Mouse (Mus musculus) lung, postnatal 0 days (tissue): ENCODE data around the gene Slc35f3.

Experiments
- CTCF ChIP-seq: IDR thresholded peaks from 2 replicates; pipeline ENCODE4 v1.5.1; 2016; ENCODE audit warnings: antibody characterized with exemption, mild to moderate bottlenecking
- EP300 ChIP-seq: IDR thresholded peaks from 2 replicates; pipeline ENCODE4 v1.6.1; 2016; ENCODE audit warnings: antibody characterized with exemption, mild to moderate bottlenecking, control low read depth

GRCm38 (mm10) chr8:126420834-126421233 is 122.5 kb downstream of the Slc35f3 start:
- TF ChIP-seq CTCF, result no peak
- TF ChIP-seq EP300, result no peak
